In the genomic region with DNA sequence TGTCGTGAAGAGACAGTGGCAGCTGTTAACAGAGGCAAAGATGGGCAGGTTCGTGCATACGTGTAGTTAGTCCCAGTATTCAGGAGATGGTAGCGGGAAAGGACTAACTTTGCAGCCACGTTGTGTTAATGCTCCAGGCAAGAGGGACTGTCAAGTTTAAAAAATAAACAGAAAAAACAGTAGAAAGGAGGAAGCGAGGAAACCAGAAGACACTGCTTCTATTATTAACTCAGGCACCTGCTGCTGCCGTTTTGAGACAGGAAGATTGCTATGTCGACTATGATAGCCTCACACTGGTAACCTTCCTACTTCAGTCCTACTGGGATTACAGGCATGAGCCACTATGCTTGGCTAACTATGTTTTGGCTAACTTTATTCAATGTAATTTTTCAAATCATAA, we compare ENCODE assay signal across 31 mouse cellular contexts. TPM values are rescaled to one million over a fixed set of nuclear protein-coding genes. Genes with fewer than 3 reads are reported as not detected.
DNase-seq lines count a peak whose midpoint lies in the region; TF ChIP-seq lines count a peak whose summit lies in the region.
"Had no signal": no experiment of that assay in that cellular context is flagged by ENCODE, and none has a peak within 500 bp of the region (broad histone marks: within the 10 kb centered on the region; RNA-seq: fewer than 3 reads in every experiment).

No protein-coding gene starts in this region.

- WGBS in thymus, adult 2 months, result 17% methylated on average over 8 of the region's 8 CpGs

- H3K27ac ChIP-seq in thymus, adult 2 months (ENCODE audit: control insufficient read depth, insufficient read depth, low read length), result peak overlapping the region; percentile 70
- H3K27ac ChIP-seq in CH12.LX (ENCODE audit: insufficient read depth, low read depth), result peak overlapping the region; percentile 72
- H3K27ac ChIP-seq: embryonic facial prominence, embryonic 12.5 days; embryonic facial prominence, embryonic 15.5 days; heart, embryonic 15.5 days; hindbrain, embryonic 10.5 days; hindbrain, embryonic 13.5 days; intestine, embryonic 15.5 days had no signal

- H3K9ac ChIP-seq in CH12.LX (ENCODE audit: insufficient read depth, low read depth), result peak overlapping the region; percentile 53
- H3K9ac ChIP-seq: embryonic facial prominence, embryonic 12.5 days; embryonic facial prominence, embryonic 15.5 days; forebrain, postnatal 0 days; heart, embryonic 12.5 days; heart, embryonic 15.5 days; hindbrain, embryonic 13.5 days; intestine, embryonic 15.5 days had no signal

- dilution Hi-C loops in CH12.LX (cut with MboI; ENCODE audit: extremely low pct_ligation_motif_present, extremely low pct_unique_long_range_greater_than_20kb, low sequenced_read_pairs), result no loop called here

- no peak for TF ChIP-seq RAD21 in CH12.LX (IDR thresholded peaks at IDR 0.05; ENCODE audit: low read depth, low read length)

- TF ChIP-seq EP300 in CH12.LX (IDR thresholded peaks at IDR 0.05; ENCODE audit: low read length), result peak; percentile 66

- peak overlapping the region; percentile 75 for H3K4me2 ChIP-seq in CH12.LX (ENCODE audit: insufficient read depth, low read depth, poor library complexity, severe bottlenecking)
- H3K4me2 ChIP-seq in myocyte (ENCODE audit: low read depth), result no peak overlapping the region
- H3K4me2 ChIP-seq: embryonic facial prominence, embryonic 12.5 days; embryonic facial prominence, embryonic 15.5 days; heart, embryonic 12.5 days; heart, embryonic 15.5 days; hindbrain, embryonic 13.5 days; intestine, embryonic 15.5 days had no signal

- no peaks in the 10 kb centered on the region for H3K36me3 ChIP-seq in thymus, adult 2 months (ENCODE audit: control insufficient read depth, insufficient read depth, low read length)
- peaks cover 11 to 39% of the 10 kb centered on the region in 2 experiments for H3K36me3 ChIP-seq in CH12.LX (replicated peaks in 1 of 2; ENCODE audit: control insufficient read depth in 1 of 2, insufficient read depth in 1 of 2, low read length in 1 of 2)
- peaks cover 40% of the 10 kb centered on the region for H3K36me3 ChIP-seq in myocyte (ENCODE audit: control insufficient read depth, insufficient read depth)

- peaks cover 2% of the 10 kb centered on the region; the same call in 1 of the 2 replicates for H3K4me1 ChIP-seq in thymus, adult 2 months (replicated peaks; ENCODE audit: control insufficient read depth, insufficient read depth, low read length)
- H3K4me1 ChIP-seq in CH12.LX (ENCODE audit: control insufficient read depth in 1 of 2, insufficient read depth in 2 of 2), result peaks cover 0 to 17% of the 10 kb centered on the region in 2 experiments; a peak in 1 of 4 replicates
- H3K4me1 ChIP-seq: embryonic facial prominence, embryonic 12.5 days; embryonic facial prominence, embryonic 15.5 days; heart, embryonic 12.5 days; heart, embryonic 15.5 days; hindbrain, embryonic 10.5 days; hindbrain, embryonic 13.5 days; intestine, embryonic 15.5 days had no signal

- DNase-seq in thymus, adult 2 months, result peak; percentile 4
- DNase-seq in thymus, adult 18-20 months, result no peak
- DNase-seq in CH12.LX (ENCODE audit: extremely low read depth), result no peak
- DNase-seq in adrenal gland, adult 18-20 months (ENCODE audit: low spot score in 2 of 2), result no peak
- DNase-seq in left cerebral cortex, adult 11 months (ENCODE audit: low spot score), result no peak
- DNase-seq: adrenal gland, adult 8-10 months; adrenal gland, postnatal 25 days; cerebellum, adult 11 months; cerebellum, adult 2 months; cerebellum, adult 9-11 months; cerebellum, postnatal 25 days; forebrain, postnatal 0 days; gastrocnemius, postnatal 10 days; heart, adult 11 months; heart, postnatal 10 days; heart, postnatal 36 days had no signal

- in situ Hi-C loops in CH12.LX (cut with MboI; ENCODE audit: low pct_ligation_motif_present, low pct_unique_long_range_greater_than_20kb, low sequenced_read_pairs), result no loop called here

- no peaks in the 10 kb centered on the region for H3K9me3 ChIP-seq in CH12.LX (replicated peaks; ENCODE audit: low read length)
- H3K9me3 ChIP-seq: embryonic facial prominence, embryonic 12.5 days; embryonic facial prominence, embryonic 15.5 days; heart, embryonic 12.5 days; heart, embryonic 15.5 days; hindbrain, embryonic 10.5 days; hindbrain, embryonic 13.5 days; intestine, embryonic 15.5 days had no signal

- H3K4me3 ChIP-seq in thymus, adult 2 months (ENCODE audit: control insufficient read depth, insufficient read depth, low read length), result no peak overlapping the region
- H3K4me3 ChIP-seq in CH12.LX (replicated peaks in 1 of 3; ENCODE audit: low read depth in 2 of 3, low read length in 2 of 3, poor library complexity in 1 of 3), result no peak overlapping the region
- no peak overlapping the region for H3K4me3 ChIP-seq in myocyte
- H3K4me3 ChIP-seq: embryonic facial prominence, embryonic 12.5 days; embryonic facial prominence, embryonic 15.5 days; heart, embryonic 12.5 days; heart, embryonic 15.5 days; hindbrain, embryonic 10.5 days; hindbrain, embryonic 13.5 days; intestine, embryonic 15.5 days had no signal

- no peak for TF ChIP-seq CTCF in thymus, adult 2 months (IDR thresholded peaks at IDR 0.05; ENCODE audit: borderline replicate concordance, control insufficient read depth, extremely low read depth, insufficient read depth, low read length, poor library complexity)
- TF ChIP-seq CTCF in CH12.LX (conservative IDR thresholded peaks at IDR 0.05 in 1 of 2, IDR thresholded peaks at IDR 0.05 in 1 of 2; ENCODE audit: low read depth in 2 of 2, low read length in 2 of 2), result no peak

- no peaks in the 10 kb centered on the region for H3K27me3 ChIP-seq in thymus, adult 2 months (ENCODE audit: control insufficient read depth, insufficient read depth, low read length)
- no peaks in the 10 kb centered on the region for H3K27me3 ChIP-seq in CH12.LX (replicated peaks)
- no peaks in the 10 kb centered on the region for H3K27me3 ChIP-seq in myocyte (ENCODE audit: control insufficient read depth, insufficient read depth, insufficient read length)
- H3K27me3 ChIP-seq: embryonic facial prominence, embryonic 12.5 days; embryonic facial prominence, embryonic 15.5 days; heart, embryonic 12.5 days; heart, embryonic 15.5 days; hindbrain, embryonic 13.5 days; intestine, embryonic 15.5 days had no signal

- H3K79me2 ChIP-seq in CH12.LX (replicated peaks; ENCODE audit: control insufficient read depth, extremely low read depth, insufficient read depth, poor library complexity, severe bottlenecking) (no peaks in the 10 kb centered on the region), myocyte (ENCODE audit: control insufficient read depth, insufficient read depth) (no peaks in the 10 kb centered on the region)

- H3ac ChIP-seq in myocyte (ENCODE audit: control insufficient read depth, insufficient read length), result no peak overlapping the region

- TF ChIP-seq POLR2A in thymus, adult 2 months (IDR thresholded peaks at IDR 0.05; ENCODE audit: control insufficient read depth, extremely low read depth, insufficient read depth, low read length, poor library complexity), result no peak
- TF ChIP-seq POLR2A in CH12.LX (IDR thresholded peaks at IDR 0.05; ENCODE audit: low read depth, low read length) (no peak), myocyte (IDR thresholded peaks at IDR 0.05; ENCODE audit: insufficient read length, low read depth) (no peak)

TF ChIP-seq in CH12.LX, 34 proteins besides CTCF, POLR2A, EP300 and RAD21 (continues in another document):
- TF ChIP-seq E2F4 (IDR thresholded peaks at IDR 0.05; ENCODE audit: insufficient replicate concordance, low read depth, low read length) (no peak), MAX (IDR thresholded peaks at IDR 0.05; ENCODE audit: low read length) (peak; percentile 36; the same call in 1 of the 2 replicates), ELF1 (IDR thresholded peaks at IDR 0.05; ENCODE audit: low read depth, low read length) (no peak), RCOR1 (conservative IDR thresholded peaks at IDR 0.05; ENCODE audit: low read depth, low read length) (no peak), BHLHE40 (IDR thresholded peaks at IDR 0.05; ENCODE audit: low read depth, low read length) (peak; percentile 38; the same call in 1 of the 2 replicates), TCF12 (IDR thresholded peaks at IDR 0.05; ENCODE audit: low read depth, low read length) (peak; percentile 55; the same call in 1 of the 2 replicates), MAFK (IDR thresholded peaks at IDR 0.05; ENCODE audit: insufficient replicate concordance, low read length) (no peak), ZMIZ1 (IDR thresholded peaks at IDR 0.05; ENCODE audit: low read depth, low read length) (no peak), USF1 (IDR thresholded peaks at IDR 0.05; ENCODE audit: low read depth, low read length) (no peak), JUND (conservative IDR thresholded peaks at IDR 0.05; ENCODE audit: low read depth, low read length) (no peak), USF2 (conservative IDR thresholded peaks at IDR 0.05; ENCODE audit: low read depth, low read length) (no peak), SMC3 (IDR thresholded peaks at IDR 0.05; ENCODE audit: low read depth, low read length) (no peak)

TF ChIP-seq in myocyte, 11 proteins besides CTCF, POLR2A, EP300 and RAD21:
- no peak for TF ChIP-seq TCF3 (IDR thresholded peaks at IDR 0.05; ENCODE audit: insufficient read length, low read depth)
- TF ChIP-seq MYOD1 (IDR thresholded peaks at IDR 0.05; ENCODE audit: control insufficient read depth in 1 of 3, insufficient read length in 2 of 3, low read depth in 2 of 3), result peak; percentile 49 to 74 (median 61)

RNA-seq across cellular contexts. Expression of a gene that starts 24.9 kb away (rescaled TPM):
- 0.12 TPM in 1 of 2 replicates, not detected in the other for polyA plus RNA-seq in thymus, adult 2 months (2012; rRNA removed)
- total RNA-seq in CH12.LX (2012; rRNA removed), result 0.71 and 1.7 TPM in 2 replicates
- not detected in 2 replicates for total RNA-seq in CH12.LX (2014; rRNA removed)
- not detected in 2 replicates for polyA plus RNA-seq in CH12.LX (2012; ENCODE audit: insufficient read length, low read depth)
- polyA plus RNA-seq in myocyte (2012; fragmentation: generic; extraction: Trizol), result not detected
- not detected for total RNA-seq in adrenal gland, adult 18-20 months (2021)
- total RNA-seq: adrenal gland, adult 8-10 months; adrenal gland, postnatal 25 days; common myeloid progenitor, adult 5-6 weeks; forebrain, postnatal 0 days; gastrocnemius, postnatal 10 days; gastrocnemius, postnatal 4 days; heart, adult 8-10 months; heart, postnatal 10 days; heart, postnatal 36 days; MEL had no signal
- polyA plus RNA-seq: embryonic facial prominence, embryonic 12.5 days; embryonic facial prominence, embryonic 15.5 days; forebrain, embryonic 11.5 days; forebrain, embryonic 14.5 days; forebrain, postnatal 0 days; heart, embryonic 12.5 days; heart, embryonic 15.5 days; hindbrain, embryonic 10.5 days; hindbrain, embryonic 13.5 days; hindbrain, embryonic 16.5 days; intestine, embryonic 15.5 days had no signal
